Mouse (Mus musculus) cerebellum, adult 18-20 months (tissue): Measurements from ENCODE around the gene Vmn1r65.
"Not testable (repeated sequence)": the region's sequence is repeated elsewhere in the genome, so short reads cannot be mapped to it uniquely, and the experiment has no call there.

Experiments
- DNase-seq, 2 experiments: peaks; one replicate each; pipeline ENCODE4 v3.0.0; 2021

Gene Vmn1r65

GRCm38 (mm10) chr7:6010910-6011309 is at the start of gene Vmn1r65:
Gene Vmn1r65 (minus strand): TSS chr7:6011010.
- no peak for DNase-seq

DNA sequence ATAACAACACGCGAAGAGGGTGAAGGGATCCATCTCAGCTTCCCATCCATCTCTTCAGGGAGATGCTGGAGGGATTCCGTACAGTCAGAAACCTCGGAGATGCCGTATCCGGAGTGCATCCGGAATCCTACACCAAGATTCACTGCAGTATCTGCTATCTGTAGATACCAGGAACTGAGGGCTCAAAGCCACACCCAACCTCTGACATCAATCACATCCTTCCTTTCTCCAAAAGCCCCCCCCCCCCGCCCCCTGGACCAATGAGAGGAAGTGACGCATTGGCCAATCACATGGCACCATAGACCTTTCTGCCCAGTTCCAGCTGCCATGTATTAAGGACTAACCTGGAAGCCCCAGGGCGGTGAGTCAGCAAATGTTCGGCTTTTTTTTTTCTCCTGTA is 34.1 kb upstream of the Vmn1r65 start, which contains the start of gene Nlrp4c:
Nlrp4c (plus strand) TSS at position 301 of the 400 bp plus-strand sequence.
- no peak for DNase-seq

- DNase-seq: not testable (repeated sequence)
These were observed 28.4 kb downstream of the Vmn1r65 start for GRCm38 (mm10) chr7:5982426-5982825.

GRCm38 (mm10) chr7:5972546-5972945 is 38.3 kb downstream of the Vmn1r65 start:
- DNase-seq: not testable (repeated sequence)
